Mouse (Mus musculus) bone marrow, adult 2 months (tissue): ENCODE results near the gene Ciz1.

ENCODE experiments used
- CTCF ChIP-seq: fragments of 200-500 bp; IDR thresholded peaks from 2 replicates; pipeline ENCODE4 v1.5.1; 2011; ENCODE audit warnings: low read length, control low read depth; ENCODE audit not compliant: control insufficient read depth, insufficient read depth
- POLR2A ChIP-seq: fragments of 200-500 bp; IDR thresholded peaks from 2 replicates; pipeline ENCODE4 v1.6.1; 2011; ENCODE audit warnings: low read depth, mild to moderate bottlenecking, control low read depth, low read length, borderline replicate concordance; ENCODE audit not compliant: control insufficient read depth

GRCm38 (mm10) chr2:32363376-32364106, 11.4 kb downstream of the Ciz1 start:
- TF ChIP-seq CTCF: no peak
- TF ChIP-seq POLR2A: no peak
